Mouse (Mus musculus) erythroblast, adult 5-6 weeks (primary cell): ENCODE data around the gene Ppef1. TPM values are rescaled to one million over a fixed set of nuclear protein-coding genes. Genes with fewer than 3 reads are reported as not detected.

ENCODE experiments used
- ATAC-seq: replicated peaks from 2 replicates; pipeline ENCODE4 v1.8.0; 2016; ENCODE audit warnings: moderate number of reproducible peaks, mild to moderate bottlenecking, moderate TSS enrichment, inconsistent platforms; ENCODE audit not compliant: poor library complexity, low FRiP score, severe bottlenecking
- total RNA-seq, 2 experiments: library from RNA; stranded (forward) in 1 of 2; stranded (reverse) in 1 of 2; fragments of 150-400 nt in 1 of 2; fragments of 200-764, 138-1000 nt in 1 of 2; gene quantifications; 2 replicates each; pipeline versions ENCODE4 v1.2.3 to v1.2.4; 2015 to 2017; ENCODE audit warnings: low replicate concordance in 2 of 2

Gene Ppef1
- total RNA-seq, 2 experiments from 2014 or later, result not detected

DNA sequence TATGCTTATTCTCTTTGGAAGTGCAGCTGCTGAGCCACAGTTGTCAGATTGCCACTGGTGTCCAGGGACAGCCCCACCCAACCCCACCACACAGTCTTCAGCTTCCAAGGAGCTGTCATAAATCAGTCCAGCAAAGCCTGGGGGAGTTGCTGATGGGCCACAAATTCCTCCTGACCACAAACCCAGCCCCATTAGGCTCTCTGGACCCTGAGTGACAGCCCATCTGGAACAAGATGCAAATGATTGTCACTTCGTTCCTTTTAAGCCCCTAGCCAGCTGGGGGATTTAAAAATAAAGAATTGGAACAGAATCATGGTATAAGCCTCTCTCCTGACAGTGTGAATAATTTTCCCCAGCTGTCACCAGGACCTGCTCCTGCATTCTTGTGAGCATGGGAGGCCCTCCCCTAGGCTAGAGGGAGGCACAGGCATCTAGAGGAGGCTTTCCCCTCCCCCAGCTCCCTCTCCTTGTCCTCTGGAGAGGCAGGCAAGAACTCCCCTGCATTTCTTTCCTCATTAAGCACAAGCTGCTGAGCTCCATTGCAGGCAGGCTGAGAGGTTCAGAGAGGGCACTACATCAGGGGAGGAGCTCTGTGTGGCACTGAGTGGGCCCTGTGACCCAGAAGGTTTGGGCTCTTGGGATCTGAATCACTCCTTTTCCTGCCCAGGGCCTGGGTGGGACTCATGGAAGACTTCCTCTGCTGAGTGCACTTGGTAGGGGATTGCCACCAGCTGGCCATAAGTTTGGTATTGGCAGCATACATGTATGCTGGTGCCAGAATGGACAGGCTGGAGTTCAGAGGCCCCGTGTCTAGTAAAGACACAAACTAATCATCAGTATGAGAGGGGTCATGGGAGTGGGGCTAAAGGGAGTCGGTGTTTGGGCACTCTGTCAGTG lies 136.8 kb downstream of the Ppef1 start:
- ATAC-seq, result no peak

DNA sequence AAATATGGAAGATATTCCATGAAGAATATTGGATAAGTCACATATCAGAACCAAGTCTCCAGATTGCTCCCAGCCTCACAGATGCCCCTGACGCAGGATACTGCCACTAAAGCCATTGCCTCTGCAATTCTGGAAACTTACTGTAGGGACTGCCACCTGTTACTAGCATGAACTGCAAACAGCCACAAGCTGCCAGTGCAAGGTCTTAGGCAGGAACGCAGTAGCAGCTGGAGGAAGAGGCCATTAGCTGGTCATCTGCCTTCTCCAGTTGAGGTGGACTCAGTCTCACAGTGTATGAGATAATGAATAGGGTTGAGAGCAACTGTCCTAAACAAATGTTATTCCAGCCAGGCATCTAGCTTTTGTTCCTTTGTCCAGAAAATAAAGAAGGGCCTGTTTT lies 137.5 kb downstream of the Ppef1 start:
- ATAC-seq, result no peak

DNA sequence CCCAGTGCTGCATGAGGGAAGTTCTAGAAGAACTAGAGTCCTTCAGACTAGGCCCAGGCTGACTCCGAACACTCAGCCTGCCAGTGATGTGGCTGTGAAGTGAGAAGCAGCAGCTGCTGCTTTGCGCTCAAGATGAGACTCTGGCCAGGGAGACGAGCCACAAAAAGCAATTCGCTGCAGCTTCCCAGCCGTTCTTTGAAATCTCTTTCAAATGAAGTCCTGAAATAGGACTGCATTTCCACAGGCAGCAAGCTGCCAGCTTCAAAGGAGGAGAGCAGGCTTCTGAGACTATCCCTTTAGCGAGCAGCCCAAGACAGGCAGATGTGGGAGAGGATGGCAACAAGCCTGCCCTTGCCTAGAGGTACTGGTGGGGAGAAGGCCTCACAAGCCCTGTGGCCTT lies 142.6 kb downstream of the Ppef1 start:
- ATAC-seq, result no peak

DNA sequence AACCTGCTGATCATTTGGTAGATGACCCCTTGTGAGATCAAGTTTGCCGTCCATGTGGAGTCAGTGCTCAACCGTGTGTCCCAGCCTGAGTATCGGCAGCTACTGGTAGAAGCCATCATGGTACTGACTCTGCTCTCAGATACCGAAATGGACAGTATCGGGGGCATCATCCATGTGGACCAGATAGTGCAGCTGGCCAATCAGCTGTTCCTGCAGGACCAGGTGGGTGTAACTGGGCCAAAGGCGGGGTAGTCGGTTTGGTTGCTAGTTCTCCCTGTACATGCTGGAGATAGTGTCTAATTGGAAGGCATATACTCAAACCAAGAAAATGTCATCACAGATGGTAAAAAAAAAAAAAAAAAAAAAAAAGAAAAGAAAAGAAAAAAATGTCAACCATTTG lies 145.4 kb downstream of the Ppef1 start:
- ATAC-seq, result no peak

DNA sequence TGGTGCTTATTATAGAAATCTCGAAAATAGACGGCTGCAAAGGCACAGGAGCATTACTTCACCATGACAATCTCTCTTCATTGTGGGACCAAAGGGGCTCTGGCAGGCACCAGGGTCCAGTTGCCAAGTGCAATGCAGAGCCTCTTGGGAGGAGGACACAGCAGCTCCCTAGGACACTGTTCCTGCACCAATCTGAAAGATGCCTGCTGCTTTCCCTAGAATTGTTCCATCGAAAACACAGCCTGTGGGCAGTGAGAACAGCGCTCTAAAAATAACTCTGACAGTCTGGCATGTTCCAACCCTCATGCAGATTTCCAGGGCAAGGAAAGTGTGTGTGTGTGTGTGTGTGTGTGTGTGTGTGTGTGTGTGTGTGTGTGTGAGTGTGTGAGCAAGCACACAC lies 147.0 kb downstream of the Ppef1 start:
- no peak for ATAC-seq

DNA sequence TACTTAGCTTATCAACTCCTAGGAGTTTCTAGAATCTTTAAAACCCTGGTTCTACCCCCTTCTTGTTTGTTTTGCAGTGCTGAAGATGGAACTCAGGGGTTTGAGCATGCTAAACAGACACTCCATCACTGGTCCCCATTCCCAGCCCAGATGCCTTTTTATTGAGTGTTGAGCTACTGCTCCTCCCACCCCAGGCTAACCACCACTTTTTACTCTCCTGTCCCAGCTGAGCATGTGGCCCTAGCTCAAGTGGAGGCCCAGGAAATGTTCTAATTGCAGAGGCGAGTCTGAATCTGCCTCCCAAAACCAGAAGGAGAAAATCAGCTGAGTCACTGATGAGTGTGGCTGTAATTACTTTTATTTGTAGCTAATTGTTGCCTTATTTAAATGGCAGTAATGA lies 150.5 kb downstream of the Ppef1 start:
- no peak for ATAC-seq

DNA sequence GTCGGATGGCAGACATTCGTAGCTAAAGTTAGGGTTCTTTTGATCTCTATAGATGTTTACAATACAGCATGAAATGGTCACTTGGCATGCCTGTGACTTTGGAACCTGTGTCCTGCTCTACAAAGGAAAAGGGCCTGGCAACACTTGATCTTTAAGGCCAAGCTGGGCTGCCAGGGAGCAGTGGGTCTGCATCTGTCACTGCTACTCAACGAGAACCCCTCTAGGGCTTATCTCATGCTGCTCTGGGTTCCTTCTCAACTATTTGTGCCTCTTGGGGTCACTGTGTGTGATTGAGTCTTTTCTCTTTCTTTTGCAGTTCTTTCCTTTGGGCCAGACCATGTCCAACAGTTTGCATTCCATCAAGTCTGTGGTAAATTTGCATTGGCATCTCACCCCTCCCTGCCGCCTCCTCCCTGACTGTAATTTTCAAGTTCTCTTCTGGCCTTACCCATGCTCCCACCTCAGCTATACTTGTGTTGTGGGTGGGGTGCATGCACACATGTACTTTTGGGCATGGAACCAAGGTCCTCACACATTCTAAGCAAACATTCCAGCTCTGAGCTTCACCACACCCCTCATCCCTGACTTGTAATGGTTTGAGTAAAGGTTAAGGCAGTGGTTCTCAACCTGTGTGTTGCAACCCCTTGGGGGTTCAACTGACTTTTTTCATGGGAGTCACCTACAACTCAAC lies 151.3 kb downstream of the Ppef1 start:
- no peak for ATAC-seq

DNA sequence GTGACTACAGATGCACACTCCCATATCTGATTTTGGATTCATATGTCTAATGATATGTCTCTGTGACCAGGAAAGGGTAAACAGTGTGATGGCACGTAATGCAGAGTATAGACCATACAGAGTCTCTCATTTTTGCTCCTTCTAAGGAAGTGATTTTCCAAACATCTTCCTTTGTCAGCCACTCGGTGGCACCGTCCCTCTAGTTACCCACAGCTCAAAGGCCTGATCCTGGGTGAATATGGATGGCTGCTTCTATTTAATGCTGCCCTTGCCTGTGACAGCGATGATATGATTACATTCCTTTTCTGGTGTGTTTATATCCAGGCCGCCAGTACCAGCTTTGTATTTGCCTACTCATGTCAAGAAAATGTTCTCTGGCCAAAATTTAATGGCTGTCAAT lies 152.0 kb downstream of the Ppef1 start:
- no peak for ATAC-seq

Other genes with a start within 250 kb of the Ppef1 start
- 13.4 and 19.4 TPM in 2 replicates for gene Phka2, start 233.6 kb downstream of the Ppef1 start, total RNA-seq (2015; ENCODE audit: low replicate concordance)
- gene Phka2, start 233.6 kb downstream of the Ppef1 start, total RNA-seq (2017; ENCODE audit: low replicate concordance), result 12.1 and 15.2 TPM in 2 replicates
- not detected in 2 replicates for gene Rs1, start 32.2 kb upstream of the Ppef1 start, total RNA-seq (2015; ENCODE audit: low replicate concordance)
- gene Rs1, start 32.2 kb upstream of the Ppef1 start, total RNA-seq (2017; ENCODE audit: low replicate concordance), result not detected in 2 replicates
- gene Gja6, start 171.3 kb upstream of the Ppef1 start, total RNA-seq (2015; ENCODE audit: low replicate concordance), result not detected in 2 replicates
- not detected in 2 replicates for gene Gja6, start 171.3 kb upstream of the Ppef1 start, total RNA-seq (2017; ENCODE audit: low replicate concordance)